In genomic region chr2:11722564-11722963, GRCm38 (mm10) we compare ENCODE assay signal across 21 mouse cellular contexts.
"Had no signal": no experiment of that assay in that cellular context is flagged by ENCODE, and none has a peak within 500 bp of the region (broad histone marks: within the 10 kb centered on the region; RNA-seq: fewer than 3 reads in every experiment).

No protein-coding gene starts in this region.

- DNase-seq: heart, postnatal 10 days; heart, postnatal 14 days; heart, postnatal 36 days; heart, postnatal 4 days; kidney, adult 11 months; kidney, adult 18-20 months; kidney, adult 2 months; kidney, adult 8-10 months; kidney, adult 9 months; kidney, postnatal 10 days; kidney, postnatal 14 days; kidney, postnatal 25 days; kidney, postnatal 36 days; layer of hippocampus, adult 9-11 months; layer of hippocampus, postnatal 36 days had no signal

- ATAC-seq: hindbrain, embryonic 16.5 days; hindbrain, postnatal 0 days; inflammation-experienced regulatory T-cells, adult 6 months; intestine, embryonic 15.5 days; intestine, embryonic 16.5 days; intestine, postnatal 0 days had no signal
